In genomic region chr11:35232321-35232720, GRCm38 (mm10) we compare ENCODE assay signal across 13 mouse cellular contexts.
A peak's percentile ranks its signal among the peaks of the same experiment; 100 is the strongest.
DNase-seq lines count a peak whose midpoint lies in the region; ATAC-seq and TF ChIP-seq lines count a peak whose summit lies in the region.
"Had no signal": no experiment of that assay in that cellular context is flagged by ENCODE, and none has a peak within 500 bp of the region (broad histone marks: within the 10 kb centered on the region; RNA-seq: fewer than 3 reads in every experiment).

No protein-coding gene starts in this region.

- 40% methylated on average over 4 of the region's 4 CpGs for WGBS in kidney, adult 2 months
- 86% methylated on average over 4 of the region's 4 CpGs for WGBS in midbrain, embryonic 13.5 days

- H3K36me3 ChIP-seq in kidney, adult 2 months (ENCODE audit: control insufficient read depth, insufficient read depth, low read length) = no peaks in the 10 kb centered on the region
- H3K36me3 ChIP-seq in midbrain, embryonic 13.5 days = no peaks in the 10 kb centered on the region

- intact Hi-C loops in gastrocnemius, postnatal 36 days (cut with DNase I) = no loop called here

- peaks cover 12% of the 10 kb centered on the region for H3K4me1 ChIP-seq in kidney, adult 2 months (ENCODE audit: control insufficient read depth, insufficient read depth, low read length)
- no peaks in the 10 kb centered on the region for H3K4me1 ChIP-seq in midbrain, embryonic 13.5 days (replicated peaks)

- no peak overlapping the region for H3K4me2 ChIP-seq in midbrain, embryonic 13.5 days (replicated peaks)
- H3K4me2 ChIP-seq: hindbrain, embryonic 14.5 days; midbrain, embryonic 11.5 days had no signal

- no peak overlapping the region for H3K9ac ChIP-seq in midbrain, embryonic 13.5 days (replicated peaks)
- H3K9ac ChIP-seq: hindbrain, embryonic 14.5 days had no signal

- H3K27me3 ChIP-seq in kidney, adult 2 months (replicated peaks; ENCODE audit: control insufficient read depth, insufficient read depth, low read length) = no peaks in the 10 kb centered on the region
- H3K27me3 ChIP-seq in midbrain, embryonic 13.5 days = 0 out of 2 replicates have a peak, but pooled peaks cover 2% of the 10 kb centered on the region

- peak; percentile 78 for DNase-seq in kidney, adult 2 months
- DNase-seq in kidney, postnatal 4 days = no peak
- DNase-seq in cerebellum, adult 9-10 months = peak; percentile 60
- peak; percentile 30 to 42 for DNase-seq in gastrocnemius, postnatal 36 days
- DNase-seq in kidney, adult 9 months = peak; percentile 81
- no peak for DNase-seq in frontal cortex, postnatal 14 days (ENCODE audit: low spot score in 2 of 2)
- DNase-seq in spleen, postnatal 4 days (ENCODE audit: low spot score in 2 of 2) = no peak
- DNase-seq: layer of hippocampus, postnatal 36 days; spleen, adult 18-20 months had no signal

- H3K27ac ChIP-seq in kidney, adult 2 months (ENCODE audit: insufficient read depth, low read depth, low read length) = peak overlapping the region; percentile 42
- H3K27ac ChIP-seq in midbrain, embryonic 13.5 days = no peak overlapping the region
- H3K27ac ChIP-seq: hindbrain, embryonic 14.5 days had no signal

- H3K4me3 ChIP-seq in kidney, adult 2 months (ENCODE audit: insufficient read depth, low read depth, low read length) = no peak overlapping the region
- H3K4me3 ChIP-seq in midbrain, embryonic 13.5 days (replicated peaks) = no peak overlapping the region

- no peak for TF ChIP-seq POLR2A in kidney, adult 2 months (IDR thresholded peaks at IDR 0.05; ENCODE audit: low read depth, low read length)

- no peak for TF ChIP-seq CTCF in kidney, adult 2 months (conservative IDR thresholded peaks at IDR 0.05; ENCODE audit: insufficient read depth, insufficient read length, low read depth, low read length)

- H3K9me3 ChIP-seq in midbrain, embryonic 13.5 days = no peaks in the 10 kb centered on the region

- no peak for ATAC-seq in midbrain, embryonic 13.5 days
- ATAC-seq: forebrain, embryonic 14.5 days had no signal

Comparison
In these comparisons a context has a peak if more than half of its experiments do, and no peak if none do; other contexts are left out.
1. DNase-seq: peak in kidney, adult 2 months (single experiment), cerebellum, adult 9-10 months (single experiment), gastrocnemius, postnatal 36 days (2 of 2) and kidney, adult 9 months (single experiment); none in kidney, postnatal 4 days (0 of 2), frontal cortex, postnatal 14 days (0 of 2) and spleen, postnatal 4 days (0 of 2).